ENCODE assay signal across 7 mouse cellular contexts in the genomic region with DNA sequence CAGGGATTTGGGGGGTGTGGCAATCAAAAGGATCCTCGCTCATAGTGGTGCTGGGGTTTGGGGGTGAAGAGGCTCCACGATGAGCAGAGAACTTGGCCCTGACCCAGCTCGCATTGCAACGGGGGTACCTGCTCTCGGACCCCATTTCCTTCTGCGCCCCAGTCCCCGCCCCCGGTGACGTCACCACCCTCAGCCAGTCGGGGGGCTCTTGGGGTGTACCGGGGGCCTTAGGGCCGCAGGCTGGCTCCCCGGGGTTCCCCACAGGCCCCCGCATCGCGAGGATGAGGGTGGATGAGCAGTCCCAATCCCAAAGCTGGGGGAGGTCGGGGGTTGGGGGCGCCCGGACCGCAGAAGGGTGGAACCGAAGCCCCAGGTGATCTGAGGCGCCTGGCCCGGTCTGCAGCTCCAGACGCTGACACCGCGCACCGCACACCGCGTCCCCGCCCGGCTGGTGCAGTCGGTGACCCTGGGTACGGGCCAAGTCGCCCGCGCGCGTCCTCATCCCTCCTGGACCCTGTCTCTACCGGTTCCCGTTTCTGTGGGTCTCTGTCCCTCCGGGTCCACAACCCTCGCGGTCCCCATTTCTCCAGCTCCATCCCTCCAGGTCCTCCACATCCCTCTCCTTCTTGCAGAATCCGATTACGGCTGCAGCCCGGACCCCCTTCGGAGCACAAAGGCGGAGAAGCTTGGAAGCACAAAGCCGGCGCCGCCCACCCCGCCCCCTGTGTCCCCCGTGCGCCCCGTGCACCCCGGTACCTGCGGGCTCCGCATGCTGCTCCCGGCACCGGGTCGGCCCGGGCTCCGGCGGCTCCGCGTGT. TPM values are rescaled to one million over a fixed set of nuclear protein-coding genes. Genes with fewer than 3 reads are reported as not detected.
DNase-seq lines count a peak whose midpoint lies in the region; ATAC-seq lines count a peak whose summit lies in the region.

No protein-coding gene starts in this region.

- H3K27ac ChIP-seq in heart, embryonic 13.5 days (replicated peaks): peak overlapping the region; percentile 51
- H3K27ac ChIP-seq in midbrain, embryonic 16.5 days (ENCODE audit: low read length): peak overlapping the region; percentile 99

- H3K27me3 ChIP-seq in heart, embryonic 13.5 days (replicated peaks): peaks cover 65% of the 10 kb centered on the region
- H3K27me3 ChIP-seq in midbrain, embryonic 16.5 days (ENCODE audit: control insufficient read depth, insufficient read depth, low read depth, low read length): no peaks in the 10 kb centered on the region

- WGBS in heart, embryonic 13.5 days: under 1% methylated on average over 63 of the region's 66 CpGs
- under 1% methylated on average over 52 of the region's 66 CpGs for WGBS in midbrain, embryonic 16.5 days

- peak overlapping the region; percentile 96 for H3K4me2 ChIP-seq in heart, embryonic 13.5 days
- H3K4me2 ChIP-seq in midbrain, embryonic 16.5 days (ENCODE audit: low read length): peak overlapping the region; percentile 93

- H3K9ac ChIP-seq in heart, embryonic 13.5 days: peak overlapping the region; percentile 88
- H3K9ac ChIP-seq in midbrain, embryonic 16.5 days (ENCODE audit: low read depth, low read length): peak overlapping the region; percentile 100

- peaks cover 51% of the 10 kb centered on the region for H3K4me1 ChIP-seq in heart, embryonic 13.5 days
- peaks cover 34% of the 10 kb centered on the region for H3K4me1 ChIP-seq in midbrain, embryonic 16.5 days (ENCODE audit: control insufficient read depth, insufficient read depth, low read length)

- intact Hi-C loops in left cerebral cortex, postnatal 36 days (cut with DNase I): loop anchor here (2.0 to 5.0 kb wide), 2 partner anchors 49 to 118 kb away; no protein-coding TSS in a partner anchor

- no peaks in the 10 kb centered on the region for H3K36me3 ChIP-seq in heart, embryonic 13.5 days
- H3K36me3 ChIP-seq in midbrain, embryonic 16.5 days (ENCODE audit: control insufficient read depth, insufficient read depth, low read length): no peaks in the 10 kb centered on the region

- H3K9me3 ChIP-seq in heart, embryonic 13.5 days: peaks cover 6% of the 10 kb centered on the region; the same call in 1 of the 2 replicates
- H3K9me3 ChIP-seq in midbrain, embryonic 16.5 days (replicated peaks; ENCODE audit: control insufficient read depth, low read length, poor library complexity, severe bottlenecking): no peaks in the 10 kb centered on the region

- peak; percentile 5; the same call in 1 of the 2 replicates for ATAC-seq in heart, embryonic 13.5 days (ENCODE audit: extremely low read depth, insufficient number of reproducible peaks, low FRiP score, low TSS enrichment)
- ATAC-seq in midbrain, embryonic 16.5 days: peak; percentile 50

- DNase-seq in A20 (ENCODE audit: low read depth, low spot score): peak; percentile 63
- peak; percentile 51 for DNase-seq in CD4-positive helper T cell, adult 2 months (ENCODE audit: low read depth, low spot score)
- peak; percentile 74 for DNase-seq in cerebellum, adult 8-10 months
- DNase-seq in left cerebral cortex, postnatal 36 days (ENCODE audit: low spot score in 2 of 2): peak; percentile 63 to 72
- DNase-seq in thymus, postnatal 14 days: peak; percentile 79

- peak overlapping the region; percentile 64 for H3K4me3 ChIP-seq in heart, embryonic 13.5 days
- H3K4me3 ChIP-seq in midbrain, embryonic 16.5 days (ENCODE audit: low read depth, low read length): peak overlapping the region; percentile 96

RNA-seq across cellular contexts. Expression of a gene that starts 0.5 kb away (rescaled TPM):
- 45.4 and 50.1 TPM in 2 replicates for polyA plus RNA-seq in heart, embryonic 13.5 days (2015; fragmentation: Nextera tagmentation; extraction: Ambion mirVana)
- total RNA-seq in left cerebral cortex, postnatal 36 days (2021): 100 to 1,000 TPM; 576 to 675 TPM
- polyA plus RNA-seq in midbrain, embryonic 16.5 days (2015; fragmentation: Nextera tagmentation; extraction: Ambion mirVana): 293 and 299 TPM in 2 replicates

RNA-seq across cellular contexts. Expression of a gene that starts 36.4 kb away (rescaled TPM):
- not detected in 2 replicates for polyA plus RNA-seq in heart, embryonic 13.5 days (2015; fragmentation: Nextera tagmentation; extraction: Ambion mirVana)
- not detected for total RNA-seq in left cerebral cortex, postnatal 36 days (2021)
- not detected in 2 replicates for polyA plus RNA-seq in midbrain, embryonic 16.5 days (2015; fragmentation: Nextera tagmentation; extraction: Ambion mirVana)

Comparison
In these comparisons a context has a peak if more than half of its experiments do, and no peak if none do; other contexts are left out.
1. Peak in every context shown above with its lines: DNase-seq, ATAC-seq, H3K4me3 ChIP-seq and H3K27ac ChIP-seq.